Mouse (Mus musculus) megakaryocyte, embryonic 14.5 days (primary cell): ENCODE data around the gene Rbsn.

Source experiments
- FLI1 ChIP-seq: IDR thresholded peaks from 2 replicates; pipeline ENCODE4 v1.6.1; 2012; ENCODE audit warnings: low read length, inconsistent platforms, mixed read lengths
- GATA1 ChIP-seq: IDR thresholded peaks from 3 replicates; pipeline ENCODE4 v1.6.1; 2012; ENCODE audit warnings: mixed read lengths, low read length, inconsistent platforms, borderline replicate concordance

GRCm38 (mm10) chr6:92145881-92146280, 68.8 kb downstream of the Rbsn start:
- TF ChIP-seq GATA1 (no peak), FLI1 (no peak)
